Mouse (Mus musculus) brain, embryonic 14.5 days (tissue): ENCODE results near the gene Mypop.

Source experiments
- CTCF ChIP-seq: fragments of 200-500 bp; IDR thresholded peaks from 2 replicates; pipeline ENCODE4 v1.5.1; 2012; ENCODE audit warnings: inconsistent platforms, mild to moderate bottlenecking, moderate library complexity, borderline replicate concordance; ENCODE audit not compliant: insufficient read depth, insufficient read length; ENCODE audit errors: extremely low read depth
- POLR2A ChIP-seq: fragments of 200-500 bp; IDR thresholded peaks from 2 replicates; pipeline ENCODE4 v1.6.1; 2012; ENCODE audit warnings: mild to moderate bottlenecking, inconsistent platforms, borderline replicate concordance; ENCODE audit not compliant: poor library complexity, insufficient read depth, insufficient read length, severe bottlenecking; ENCODE audit errors: extremely low read depth

GRCm38 (mm10) chr7:19021048-19021447 lies 30.0 kb downstream of the Mypop start:
- no peak for TF ChIP-seq POLR2A
- no peak for TF ChIP-seq CTCF
